Mouse (Mus musculus): Measurements from ENCODE around the gene Uba52. TPM values are rescaled to one million over a fixed set of nuclear protein-coding genes. Genes with fewer than 3 reads are reported as not detected.
A peak's percentile ranks its signal among the peaks of the same experiment; 100 is the strongest.

Uba52 gene
- total and polyA plus RNA-seq, 2 experiments from 2014 or later: 887 to 1,011 TPM

- ATAC-seq (ENCODE audit: insufficient read depth, low read depth): no peak
- TF ChIP-seq CTCF (IDR thresholded peaks at IDR 0.05; ENCODE audit: low read depth) (no peak), EP300 (IDR thresholded peaks at IDR 0.05; ENCODE audit: low read depth) (no peak)
- no peak overlapping the region for H3K9ac ChIP-seq (replicated peaks; ENCODE audit: low read depth, low read length)
- H3K36me3 ChIP-seq (replicated peaks; ENCODE audit: control insufficient read depth, insufficient read depth, low read length): peaks cover 73% of the 10 kb centered on the region
- no peak overlapping the region for H3K27ac ChIP-seq (ENCODE audit: low read depth)
- 90% methylated on average over 12 of the region's 12 CpGs for WGBS
- no peak for DNase-seq (ENCODE audit: low spot score)
- H3K9me3 ChIP-seq (replicated peaks; ENCODE audit: control insufficient read depth, low read length): no peaks in the 10 kb centered on the region
- no peak overlapping the region for H3K4me3 ChIP-seq (ENCODE audit: low read depth, low read length)
- no peak overlapping the region for H3K4me2 ChIP-seq (ENCODE audit: low read depth, low read length)
- H3K4me1 ChIP-seq (ENCODE audit: control insufficient read depth, insufficient read depth): no peaks in the 10 kb centered on the region
- H3K27me3 ChIP-seq (ENCODE audit: control insufficient read depth, insufficient read depth, low read length): no peaks in the 10 kb centered on the region
These were observed 23.7 kb upstream of the Uba52 start for GRCm38 (mm10) chr8:70534281-70534680.

GRCm38 (mm10) chr8:70530314-70530713 is 19.7 kb upstream of the Uba52 start:
- Histone ChIP-seq H3K27me3 (ENCODE audit: control insufficient read depth, insufficient read depth, low read length) (no peaks in the 10 kb centered on the region), H3K4me1 (ENCODE audit: control insufficient read depth, insufficient read depth) (peaks cover 9% of the 10 kb centered on the region; the same call in 1 of the 2 replicates), H3K27ac (ENCODE audit: low read depth) (no peak overlapping the region), H3K4me2 (ENCODE audit: low read depth, low read length) (no peak overlapping the region), H3K9ac (replicated peaks; ENCODE audit: low read depth, low read length) (no peak overlapping the region), H3K4me3 (ENCODE audit: low read depth, low read length) (no peak overlapping the region), H3K9me3 (replicated peaks; ENCODE audit: control insufficient read depth, low read length) (no peaks in the 10 kb centered on the region), H3K36me3 (replicated peaks; ENCODE audit: control insufficient read depth, insufficient read depth, low read length) (peaks cover 57% of the 10 kb centered on the region)
- TF ChIP-seq CTCF (IDR thresholded peaks at IDR 0.05; ENCODE audit: low read depth) (no peak), EP300 (IDR thresholded peaks at IDR 0.05; ENCODE audit: low read depth) (no peak)
- ATAC-seq (ENCODE audit: insufficient read depth, low read depth): no peak
- DNase-seq (ENCODE audit: low spot score): no peak
- WGBS: 90% methylated on average over 2 of the region's 2 CpGs

GRCm38 (mm10) chr8:70529741-70530161 is 19.1 kb upstream of the Uba52 start:
- Histone ChIP-seq H3K27ac (ENCODE audit: low read depth) (no peak overlapping the region), H3K9me3 (replicated peaks; ENCODE audit: control insufficient read depth, low read length) (no peaks in the 10 kb centered on the region), H3K9ac (replicated peaks; ENCODE audit: low read depth, low read length) (no peak overlapping the region), H3K4me1 (ENCODE audit: control insufficient read depth, insufficient read depth) (peaks cover 9% of the 10 kb centered on the region; the same call in 1 of the 2 replicates), H3K4me3 (ENCODE audit: low read depth, low read length) (no peak overlapping the region), H3K36me3 (replicated peaks; ENCODE audit: control insufficient read depth, insufficient read depth, low read length) (peaks cover 51% of the 10 kb centered on the region), H3K4me2 (ENCODE audit: low read depth, low read length) (no peak overlapping the region), H3K27me3 (ENCODE audit: control insufficient read depth, insufficient read depth, low read length) (no peaks in the 10 kb centered on the region)
- TF ChIP-seq EP300 (IDR thresholded peaks at IDR 0.05; ENCODE audit: low read depth): no peak
- TF ChIP-seq CTCF (IDR thresholded peaks at IDR 0.05; ENCODE audit: low read depth): no peak
- 90% methylated on average over 3 of the region's 3 CpGs for WGBS
- ATAC-seq (ENCODE audit: insufficient read depth, low read depth) (no peak), DNase-seq (ENCODE audit: low spot score) (no peak)

DNA sequence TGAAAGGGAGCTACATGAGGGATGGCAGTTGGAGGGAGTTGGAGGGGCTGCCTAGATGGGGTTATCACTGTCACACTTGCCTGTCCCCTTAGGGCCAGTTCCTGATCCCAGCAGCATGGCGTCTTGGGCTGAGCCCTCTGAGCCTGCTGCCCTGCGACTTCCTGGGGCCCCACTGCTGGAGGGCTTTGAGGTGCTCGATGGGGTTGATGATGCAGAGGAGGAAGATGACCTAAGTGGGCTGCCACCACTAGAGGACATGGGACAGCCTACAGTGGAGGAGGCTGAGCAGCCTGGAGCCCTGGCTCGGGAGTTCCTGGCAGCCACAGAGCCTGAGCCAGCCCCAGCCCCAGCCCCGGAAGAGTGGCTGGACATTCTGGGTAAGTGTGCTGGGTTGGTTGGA is 18.7 kb upstream of the Uba52 start:
- DNase-seq (ENCODE audit: low spot score): no peak
- ATAC-seq (ENCODE audit: insufficient read depth, low read depth): no peak
- Histone ChIP-seq H3K27me3 (ENCODE audit: control insufficient read depth, insufficient read depth, low read length) (no peaks in the 10 kb centered on the region), H3K36me3 (replicated peaks; ENCODE audit: control insufficient read depth, insufficient read depth, low read length) (peaks cover 46% of the 10 kb centered on the region), H3K4me3 (ENCODE audit: low read depth, low read length) (no peak overlapping the region), H3K27ac (ENCODE audit: low read depth) (no peak overlapping the region), H3K9me3 (replicated peaks; ENCODE audit: control insufficient read depth, low read length) (no peaks in the 10 kb centered on the region), H3K9ac (replicated peaks; ENCODE audit: low read depth, low read length) (no peak overlapping the region), H3K4me1 (ENCODE audit: control insufficient read depth, insufficient read depth) (peaks cover 9% of the 10 kb centered on the region; the same call in 1 of the 2 replicates), H3K4me2 (ENCODE audit: low read depth, low read length) (no peak overlapping the region)
- 63% methylated on average over 5 of the region's 5 CpGs for WGBS
- TF ChIP-seq EP300 (IDR thresholded peaks at IDR 0.05; ENCODE audit: low read depth): no peak

GRCm38 (mm10) chr8:70528182-70528797 is 17.7 kb upstream of the Uba52 start:
- no peak for DNase-seq (ENCODE audit: low spot score)
- Histone ChIP-seq H3K27me3 (ENCODE audit: control insufficient read depth, insufficient read depth, low read length) (no peaks in the 10 kb centered on the region), H3K9ac (replicated peaks; ENCODE audit: low read depth, low read length) (peak overlapping the region; percentile 95), H3K9me3 (replicated peaks; ENCODE audit: control insufficient read depth, low read length) (no peaks in the 10 kb centered on the region), H3K36me3 (replicated peaks; ENCODE audit: control insufficient read depth, insufficient read depth, low read length) (peaks cover 36% of the 10 kb centered on the region), H3K27ac (ENCODE audit: low read depth) (peak overlapping the region; percentile 86), H3K4me1 (ENCODE audit: control insufficient read depth, insufficient read depth) (peaks cover 12% of the 10 kb centered on the region), H3K4me3 (ENCODE audit: low read depth, low read length) (peak overlapping the region; percentile 96), H3K4me2 (ENCODE audit: low read depth, low read length) (peak overlapping the region; percentile 78)
- 16% methylated on average over 13 of the region's 13 CpGs for WGBS
- no peak for ATAC-seq (ENCODE audit: insufficient read depth, low read depth)
- no peak for TF ChIP-seq CTCF (IDR thresholded peaks at IDR 0.05; ENCODE audit: low read depth)
- TF ChIP-seq EP300 (IDR thresholded peaks at IDR 0.05; ENCODE audit: low read depth): no peak

All from heart, postnatal 0 days (tissue).